Mouse (Mus musculus): ENCODE data around the gene Camsap3. TPM values are rescaled to one million over a fixed set of nuclear protein-coding genes. Genes with fewer than 3 reads are reported as not detected.
A peak's percentile ranks its signal among the peaks of the same experiment; 100 is the strongest.

Camsap3 gene
- polyA plus RNA-seq, 1 experiment from 2014 or later = 16.7 TPM

- H3K27me3 ChIP-seq = peaks cover 10% of the 10 kb centered on the region
- 0 out of 2 replicates have a peak, but pooled peaks cover 4% of the 10 kb centered on the region for H3K36me3 ChIP-seq
- WGBS = 6% methylated on average over 47 of the region's 47 CpGs
- peak within 1 kb of the TSS; percentile 55 for H3K4me3 ChIP-seq (replicated peaks)
- peaks cover 10% of the 10 kb centered on the region for H3K4me1 ChIP-seq
- H3K27ac ChIP-seq (replicated peaks) = no peak within 1 kb of the TSS
- peak; percentile 80 for ATAC-seq (ENCODE audit: insufficient number of reproducible peaks, low FRiP score, low TSS enrichment, low read depth)
- no peaks in the 10 kb centered on the region for H3K9me3 ChIP-seq (replicated peaks)
- peak within 1 kb of the TSS; percentile 51 for H3K9ac ChIP-seq
- peak within 1 kb of the TSS; percentile 77 for H3K4me2 ChIP-seq (replicated peaks)
These were observed 43.8 kb downstream of the Camsap3 start, which contains the start of gene Stxbp2 for GRCm38 (mm10) chr8:3630647-3631477. TSS of gene Stxbp2 (plus strand) at chr8:3630955.

- H3K4me1 ChIP-seq = peaks cover 10% of the 10 kb centered on the region
- peak overlapping the region; percentile 77 for H3K4me2 ChIP-seq (replicated peaks)
- no peaks in the 10 kb centered on the region for H3K9me3 ChIP-seq (replicated peaks)
- 0 out of 2 replicates have a peak, but pooled peaks cover 10% of the 10 kb centered on the region for H3K36me3 ChIP-seq
- H3K27ac ChIP-seq (replicated peaks) = no peak overlapping the region
- peak overlapping the region; percentile 51 for H3K9ac ChIP-seq
- 14% methylated on average over 8 of the region's 8 CpGs for WGBS
- peaks cover 10% of the 10 kb centered on the region for H3K27me3 ChIP-seq
- 0 out of 2 replicates have a peak, but pooled peaks have one; percentile 17 for ATAC-seq (ENCODE audit: insufficient number of reproducible peaks, low FRiP score, low TSS enrichment, low read depth)
- H3K4me3 ChIP-seq (replicated peaks) = peak overlapping the region; percentile 55
These were observed 44.4 kb downstream of the Camsap3 start for GRCm38 (mm10) chr8:3631478-3631875.

GRCm38 (mm10) chr8:3645804-3646203, 58.7 kb downstream of the Camsap3 start:
- ATAC-seq (ENCODE audit: insufficient number of reproducible peaks, low FRiP score, low TSS enrichment, low read depth) = no peak
- no peak overlapping the region for H3K4me3 ChIP-seq (replicated peaks)
- no peaks in the 10 kb centered on the region for H3K4me1 ChIP-seq
- no peak overlapping the region for H3K9ac ChIP-seq
- H3K9me3 ChIP-seq (replicated peaks) = no peaks in the 10 kb centered on the region
- H3K4me2 ChIP-seq (replicated peaks) = no peak overlapping the region
- H3K27ac ChIP-seq (replicated peaks) = no peak overlapping the region
- 15% methylated on average over 5 of the region's 5 CpGs for WGBS
- no peaks in the 10 kb centered on the region for H3K36me3 ChIP-seq
- no peaks in the 10 kb centered on the region for H3K27me3 ChIP-seq

GRCm38 (mm10) chr8:3646824-3647531, 59.9 kb downstream of the Camsap3 start:
- Histone ChIP-seq H3K4me3 (replicated peaks) (no peak overlapping the region), H3K36me3 (no peaks in the 10 kb centered on the region), H3K4me2 (replicated peaks) (no peak overlapping the region), H3K4me1 (no peaks in the 10 kb centered on the region), H3K9me3 (replicated peaks) (no peaks in the 10 kb centered on the region), H3K27ac (replicated peaks) (no peak overlapping the region), H3K27me3 (no peaks in the 10 kb centered on the region), H3K9ac (no peak overlapping the region)
- no peak for ATAC-seq (ENCODE audit: insufficient number of reproducible peaks, low FRiP score, low TSS enrichment, low read depth)
- 77% methylated on average over 6 of the region's 6 CpGs for WGBS

GRCm38 (mm10) chr8:3647561-3647960, 60.5 kb downstream of the Camsap3 start:
- no peak overlapping the region for H3K9ac ChIP-seq
- H3K36me3 ChIP-seq = no peaks in the 10 kb centered on the region
- H3K27ac ChIP-seq (replicated peaks) = no peak overlapping the region
- no peaks in the 10 kb centered on the region for H3K9me3 ChIP-seq (replicated peaks)
- H3K4me3 ChIP-seq (replicated peaks) = no peak overlapping the region
- ATAC-seq (ENCODE audit: insufficient number of reproducible peaks, low FRiP score, low TSS enrichment, low read depth) = no peak
- H3K4me1 ChIP-seq = no peaks in the 10 kb centered on the region
- WGBS = 57% methylated on average over 4 of the region's 4 CpGs
- H3K27me3 ChIP-seq = no peaks in the 10 kb centered on the region
- H3K4me2 ChIP-seq (replicated peaks) = no peak overlapping the region

GRCm38 (mm10) chr8:3648268-3648667, 61.2 kb downstream of the Camsap3 start:
- Histone ChIP-seq H3K27me3 (no peaks in the 10 kb centered on the region), H3K36me3 (no peaks in the 10 kb centered on the region), H3K4me1 (no peaks in the 10 kb centered on the region), H3K4me3 (replicated peaks) (no peak overlapping the region), H3K9ac (no peak overlapping the region), H3K27ac (replicated peaks) (no peak overlapping the region), H3K9me3 (replicated peaks) (no peaks in the 10 kb centered on the region), H3K4me2 (replicated peaks) (no peak overlapping the region)
- no peak for ATAC-seq (ENCODE audit: insufficient number of reproducible peaks, low FRiP score, low TSS enrichment, low read depth)
- 66% methylated on average over 2 of the region's 2 CpGs for WGBS

GRCm38 (mm10) chr8:3648990-3649389, 61.9 kb downstream of the Camsap3 start:
- Histone ChIP-seq H3K36me3 (no peaks in the 10 kb centered on the region), H3K4me3 (replicated peaks) (no peak overlapping the region), H3K4me1 (no peaks in the 10 kb centered on the region), H3K27me3 (no peaks in the 10 kb centered on the region), H3K9me3 (replicated peaks) (no peaks in the 10 kb centered on the region), H3K9ac (no peak overlapping the region), H3K4me2 (replicated peaks) (no peak overlapping the region), H3K27ac (replicated peaks) (no peak overlapping the region)
- WGBS = 39% methylated on average over 1 of the region's 1 CpGs
- ATAC-seq (ENCODE audit: insufficient number of reproducible peaks, low FRiP score, low TSS enrichment, low read depth) = no peak

GRCm38 (mm10) chr8:3652845-3653244, 65.8 kb downstream of the Camsap3 start:
- no peak overlapping the region for H3K4me3 ChIP-seq (replicated peaks)
- H3K27ac ChIP-seq (replicated peaks) = no peak overlapping the region
- ATAC-seq (ENCODE audit: insufficient number of reproducible peaks, low FRiP score, low TSS enrichment, low read depth) = no peak
- H3K4me2 ChIP-seq (replicated peaks) = no peak overlapping the region
- 67% methylated on average over 3 of the region's 3 CpGs for WGBS
- H3K9me3 ChIP-seq (replicated peaks) = no peaks in the 10 kb centered on the region
- H3K36me3 ChIP-seq = no peaks in the 10 kb centered on the region
- no peaks in the 10 kb centered on the region for H3K27me3 ChIP-seq
- H3K9ac ChIP-seq = no peak overlapping the region
- H3K4me1 ChIP-seq = no peaks in the 10 kb centered on the region

- Histone ChIP-seq H3K4me2 (replicated peaks) (no peak overlapping the region), H3K27ac (replicated peaks) (no peak overlapping the region), H3K9ac (no peak overlapping the region), H3K27me3 (no peaks in the 10 kb centered on the region), H3K36me3 (no peaks in the 10 kb centered on the region), H3K4me3 (replicated peaks) (no peak overlapping the region), H3K4me1 (no peaks in the 10 kb centered on the region), H3K9me3 (replicated peaks) (no peaks in the 10 kb centered on the region)
- WGBS = 71% methylated on average over 11 of the region's 11 CpGs
- no peak for ATAC-seq (ENCODE audit: insufficient number of reproducible peaks, low FRiP score, low TSS enrichment, low read depth)
These were observed 67.8 kb downstream of the Camsap3 start for GRCm38 (mm10) chr8:3654726-3655508.

GRCm38 (mm10) chr8:3655526-3655925, 68.4 kb downstream of the Camsap3 start, which contains the start of gene Retn:
TSS of gene Retn (plus strand) at chr8:3655770.
- no peaks in the 10 kb centered on the region for H3K27me3 ChIP-seq
- H3K9ac ChIP-seq = no peak within 1 kb of the TSS
- H3K36me3 ChIP-seq = no peaks in the 10 kb centered on the region
- H3K4me3 ChIP-seq (replicated peaks) = no peak within 1 kb of the TSS
- WGBS = 73% methylated on average over 3 of the region's 3 CpGs
- no peak within 1 kb of the TSS for H3K27ac ChIP-seq (replicated peaks)
- H3K4me2 ChIP-seq (replicated peaks) = no peak within 1 kb of the TSS
- no peak for ATAC-seq (ENCODE audit: insufficient number of reproducible peaks, low FRiP score, low TSS enrichment, low read depth)
- no peaks in the 10 kb centered on the region for H3K9me3 ChIP-seq (replicated peaks)
- no peaks in the 10 kb centered on the region for H3K4me1 ChIP-seq

Data from embryonic facial prominence, embryonic 15.5 days (tissue).